Mouse (Mus musculus): ENCODE data around the gene Hamp.
A peak's percentile ranks its signal among the peaks of the same experiment; 100 is the strongest.

The Hamp gene

GRCm38 (mm10) chr7:30943909-30944635 is at the start of gene Hamp:
Gene Hamp (minus strand): TSS chr7:30944032.
- DNase-seq, result no peak

- DNase-seq, result no peak
Observed at GRCm38 (mm10) chr7:30992148-30992547, 48.3 kb upstream of the Hamp start.

- DNase-seq, result no peak
Observed at GRCm38 (mm10) chr7:30988519-30989162, 44.8 kb upstream of the Hamp start.

- DNase-seq, result no peak
Observed at GRCm38 (mm10) chr7:30985357-30985756, 41.5 kb upstream of the Hamp start.

GRCm38 (mm10) chr7:30981703-30982102 is 37.9 kb upstream of the Hamp start:
- DNase-seq, result no peak

- DNase-seq, result peak; percentile 73
Observed at GRCm38 (mm10) chr7:30973501-30974289, 29.9 kb upstream of the Hamp start, which contains the start of gene Fam187b. Gene Fam187b (plus strand): TSS chr7:30973790.

DNA sequence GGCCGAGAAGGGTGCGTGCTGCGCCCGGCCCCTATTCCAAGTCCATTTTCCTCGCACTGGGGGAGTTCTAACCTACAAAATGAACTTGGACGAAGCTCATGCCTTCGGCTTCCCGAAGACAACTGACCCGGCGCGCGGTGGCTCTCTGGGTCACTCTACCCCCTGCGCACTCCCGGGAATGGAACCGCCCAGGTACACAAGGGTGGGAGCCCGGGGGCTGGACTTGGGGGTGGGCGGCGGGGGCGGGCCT is 29.3 kb upstream of the Hamp start, which contains the start of gene Lsr:
Gene Lsr (minus strand): TSS at position 214 of the 250 bp plus-strand sequence.
- DNase-seq, result no peak

GRCm38 (mm10) chr7:30972426-30973250 is 28.8 kb upstream of the Hamp start:
- DNase-seq, result no peak

DNA sequence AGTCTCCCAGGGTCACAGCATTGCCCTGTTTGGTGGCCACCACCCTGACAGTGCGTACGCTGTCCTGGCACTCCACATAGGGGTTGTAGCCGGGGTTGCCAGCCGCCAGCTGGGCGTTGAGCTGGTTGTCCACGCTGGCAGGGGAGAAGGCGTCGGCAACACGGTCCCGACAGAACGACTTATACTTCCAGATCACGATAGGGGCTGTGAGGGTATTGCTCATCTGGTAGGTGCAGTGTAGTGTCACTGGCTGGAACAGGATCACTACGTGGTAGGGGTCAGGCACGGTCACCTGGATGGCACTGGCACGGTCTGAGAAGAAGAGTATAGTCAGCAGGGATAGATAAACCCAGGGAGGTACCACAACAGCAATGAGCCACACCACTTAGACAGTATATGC is 28.1 kb upstream of the Hamp start:
- DNase-seq, result no peak

GRCm38 (mm10) chr7:30969174-30969573 is 25.3 kb upstream of the Hamp start:
- no peak for DNase-seq

- DNase-seq, result no peak
Observed at GRCm38 (mm10) chr7:30968611-30969010, 24.8 kb upstream of the Hamp start.

- no peak for DNase-seq
Observed at GRCm38 (mm10) chr7:30966657-30967056, 22.8 kb upstream of the Hamp start.

DNA sequence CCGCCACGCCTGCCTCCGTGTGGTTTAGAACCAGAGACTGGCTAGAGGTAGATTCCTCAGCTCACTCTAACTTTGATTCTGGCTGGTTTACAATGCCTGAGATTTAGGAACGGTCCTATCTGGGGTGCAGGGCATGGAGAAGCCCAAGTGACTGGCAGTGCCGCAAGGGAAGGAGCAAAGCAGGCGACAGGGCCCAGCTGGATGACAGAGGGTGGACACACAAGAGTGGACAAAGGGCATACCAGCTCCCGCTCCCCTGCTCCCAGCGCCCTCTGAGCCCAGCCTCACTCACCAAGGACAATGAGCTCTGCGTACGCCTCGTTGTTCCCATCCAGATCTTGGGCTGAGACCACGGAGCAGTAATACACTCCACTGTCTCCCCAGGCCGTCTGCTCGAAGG is 21.8 kb upstream of the Hamp start:
- DNase-seq, result no peak

DNA sequence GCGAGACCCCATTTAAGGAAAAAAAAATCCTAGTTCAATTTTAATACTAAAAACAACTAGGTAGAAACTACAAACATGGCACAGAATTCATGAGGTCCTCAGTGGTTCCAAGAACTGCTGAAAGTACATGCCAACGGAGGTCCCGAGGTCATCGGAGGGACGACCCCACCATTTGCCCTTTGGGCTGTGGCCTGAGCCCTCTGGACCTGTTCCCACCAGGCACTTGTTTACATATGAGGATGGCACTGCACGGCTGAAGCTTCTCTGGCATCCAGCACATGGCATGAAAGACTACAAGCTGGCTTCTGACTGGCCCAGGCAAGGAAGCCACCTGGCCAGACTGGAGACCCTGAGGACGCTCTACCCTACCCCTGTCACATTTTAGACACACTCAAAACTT is 20.5 kb upstream of the Hamp start:
- DNase-seq, result no peak

- DNase-seq, result no peak
Observed at GRCm38 (mm10) chr7:30962862-30963261, 19.0 kb upstream of the Hamp start.

DNA sequence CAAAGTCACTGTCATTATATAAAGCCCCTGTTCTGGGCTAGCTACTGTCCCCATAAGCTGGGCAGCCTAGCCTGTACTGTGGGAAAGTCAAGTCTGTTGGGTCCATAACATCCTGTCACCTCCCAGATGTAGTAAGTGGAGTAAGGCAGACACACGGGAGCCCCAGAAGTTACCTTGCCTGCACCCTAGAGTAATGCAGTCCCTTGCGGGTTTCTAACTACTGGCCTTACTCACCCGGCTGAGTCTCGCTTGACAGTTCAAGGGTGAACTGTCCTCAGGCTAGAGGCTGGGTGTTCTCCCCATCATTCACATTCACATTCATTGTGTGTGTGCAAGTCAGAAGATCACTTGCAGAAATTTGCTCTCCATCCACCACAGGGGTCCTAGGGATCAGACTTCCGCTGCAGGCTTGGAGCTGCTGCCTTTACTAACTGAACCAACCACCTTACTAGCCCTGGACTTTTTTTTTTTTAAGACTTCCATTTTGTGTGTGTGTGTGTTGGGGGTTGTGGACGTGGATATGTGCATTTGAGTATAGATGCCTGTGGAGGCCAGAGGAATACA is 16.0 kb upstream of the Hamp start:
- no peak for DNase-seq

GRCm38 (mm10) chr7:30958866-30959487 is 15.1 kb upstream of the Hamp start:
- no peak for DNase-seq

GRCm38 (mm10) chr7:30958109-30958865 is 14.5 kb upstream of the Hamp start:
- DNase-seq, result peak; percentile 51

- DNase-seq, result peak; percentile 94
Observed at GRCm38 (mm10) chr7:30957367-30957783, 13.5 kb upstream of the Hamp start.

DNA sequence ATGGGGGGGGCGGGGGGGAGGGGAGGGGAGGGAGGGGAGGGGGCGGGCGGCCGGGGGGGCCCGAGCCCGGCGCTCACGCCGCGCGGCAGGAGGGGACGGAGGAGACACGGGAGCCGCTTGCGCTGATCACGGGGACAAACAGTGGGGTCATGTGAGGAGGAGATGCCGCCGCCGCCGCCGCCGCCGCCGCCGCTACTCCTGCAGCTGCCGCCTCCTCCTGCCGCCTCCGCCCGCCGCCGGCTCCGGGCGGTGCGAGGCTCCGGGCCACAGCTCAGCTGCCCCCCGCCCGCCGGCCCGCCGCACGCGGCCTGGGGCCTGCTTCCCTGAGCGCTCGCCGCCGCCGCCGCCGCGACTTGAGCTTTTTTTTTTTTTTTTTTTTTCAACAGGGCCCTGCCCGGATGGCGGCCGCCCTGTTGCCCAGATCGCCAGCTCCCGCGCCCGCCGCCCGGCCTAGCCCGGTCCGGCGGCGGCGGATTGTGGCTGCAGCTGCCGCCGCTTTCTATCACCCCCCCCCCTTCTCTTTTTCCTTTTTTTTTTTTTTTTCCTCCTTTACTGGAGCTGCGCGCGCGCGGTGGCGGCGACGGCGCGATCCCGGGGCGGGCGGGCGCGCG is 13.0 kb upstream of the Hamp start, which contains the start of gene Usf2:
Gene Usf2 (minus strand): TSS at position 48 of the 611 bp plus-strand sequence.
- peak; percentile 79 for DNase-seq

- no peak for DNase-seq
Observed at GRCm38 (mm10) chr7:30956357-30956751, 12.5 kb upstream of the Hamp start.

All from cerebellum, adult 11 months (tissue).